Mouse (Mus musculus) megakaryocyte-erythroid progenitor cell, adult 5-6 weeks (primary cell): Measurements from ENCODE around the gene Cct4. TPM values are rescaled to one million over a fixed set of nuclear protein-coding genes. Genes with fewer than 3 reads are reported as not detected.
A peak's percentile ranks its signal among the peaks of the same experiment; 100 is the strongest.

ENCODE experiments used
- ATAC-seq: replicated peaks from 2 replicates; pipeline ENCODE4 v1.8.0; 2016; ENCODE audit warnings: mild to moderate bottlenecking, inconsistent platforms; ENCODE audit not compliant: severe bottlenecking, poor library complexity, low FRiP score, low TSS enrichment
- total RNA-seq, 2 experiments: library from RNA; stranded (forward) in 1 of 2; stranded (reverse) in 1 of 2; fragments of 200-1000, 215-1000 nt in 1 of 2; fragments of >200 nt in 1 of 2; fragmentation: Nextera tagmentation in 1 of 2; gene quantifications; 2 replicates each; pipeline ENCODE4 v1.2.3; 2014 to 2017

Gene Cct4
- total RNA-seq (2014; fragmentation: Nextera tagmentation) (311 and 390 TPM in 2 replicates), total RNA-seq (2017) (447 and 464 TPM in 2 replicates)

DNA sequence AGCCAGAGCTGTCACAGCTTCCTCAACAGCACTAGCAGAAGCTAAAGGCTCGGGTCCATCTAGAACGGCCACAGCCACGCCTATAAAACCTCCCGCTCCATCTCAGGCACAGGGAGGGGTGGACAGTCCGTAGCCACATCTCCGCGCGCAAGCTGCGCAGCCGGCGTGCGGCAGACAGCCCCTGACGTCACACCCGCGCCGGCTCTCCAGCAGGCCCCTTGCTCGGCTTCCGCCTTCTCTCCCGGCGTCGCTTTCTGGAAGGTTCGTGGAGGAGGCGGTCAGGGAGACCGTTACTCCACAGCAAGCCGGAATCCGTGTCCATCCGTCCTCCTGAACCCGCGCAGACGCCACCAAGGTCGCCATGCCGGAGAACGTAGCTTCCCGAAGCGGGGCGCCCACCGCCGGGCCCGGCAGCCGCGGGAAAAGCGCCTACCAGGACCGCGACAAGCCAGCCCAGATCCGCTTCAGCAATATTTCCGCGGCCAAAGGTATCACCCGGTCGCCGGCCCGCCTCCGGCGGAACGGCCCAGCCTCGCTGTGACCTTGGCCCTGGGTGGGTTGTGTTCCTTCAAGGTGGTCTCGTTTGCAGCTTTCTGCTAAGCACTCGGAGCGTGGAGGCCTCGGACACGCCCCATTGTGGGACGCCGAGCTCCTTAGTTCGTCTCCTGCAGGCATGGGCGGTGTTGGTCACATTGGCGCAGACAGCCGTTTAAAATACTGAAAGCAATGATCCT lies at the start of gene Cct4:
Gene Cct4, plus strand, starts transcription at position 127 of the 734 bp plus-strand sequence.
- ATAC-seq: peak; percentile 91

DNA sequence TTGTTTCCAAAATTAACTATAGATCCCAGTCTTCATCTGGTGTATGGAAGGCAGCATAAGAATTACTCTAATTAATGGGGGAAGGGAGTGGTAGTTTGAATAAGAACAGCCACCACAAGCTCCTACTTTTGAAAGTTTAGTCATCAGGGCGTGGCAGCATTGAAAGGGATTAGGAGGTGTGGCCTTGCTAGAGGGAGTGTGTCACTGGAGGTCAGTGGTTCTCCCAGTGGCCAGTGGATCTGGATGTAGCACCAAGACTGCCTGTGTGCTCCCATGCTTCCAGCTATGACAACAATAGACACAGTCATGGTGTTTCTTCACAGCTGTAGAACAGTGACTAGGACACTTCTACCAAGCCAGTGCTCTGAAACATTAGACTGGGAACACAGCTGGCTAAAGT lies 41.2 kb upstream of the Cct4 start:
- peak; percentile 75 for ATAC-seq

DNA sequence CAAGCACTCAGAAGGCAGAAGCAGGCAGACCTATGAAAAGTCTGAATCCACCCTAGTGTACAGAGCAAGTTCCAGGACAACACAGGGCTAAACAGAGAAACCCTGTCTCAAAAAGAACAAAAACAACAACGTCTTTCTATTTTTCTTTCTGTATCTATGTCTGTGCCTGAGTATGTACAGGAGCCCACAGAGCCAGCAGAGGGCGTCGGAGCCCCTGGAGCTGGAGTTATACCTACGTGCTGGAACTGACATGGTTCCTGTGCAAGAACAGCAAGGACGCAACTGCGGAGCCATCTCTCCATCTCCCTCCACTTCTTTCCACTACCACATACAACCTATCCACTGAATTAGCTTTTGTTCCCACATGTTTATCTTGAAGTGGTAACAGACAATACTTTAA lies 40.2 kb upstream of the Cct4 start:
- peak; percentile 57; the same call in 1 of the 2 replicates for ATAC-seq

DNA sequence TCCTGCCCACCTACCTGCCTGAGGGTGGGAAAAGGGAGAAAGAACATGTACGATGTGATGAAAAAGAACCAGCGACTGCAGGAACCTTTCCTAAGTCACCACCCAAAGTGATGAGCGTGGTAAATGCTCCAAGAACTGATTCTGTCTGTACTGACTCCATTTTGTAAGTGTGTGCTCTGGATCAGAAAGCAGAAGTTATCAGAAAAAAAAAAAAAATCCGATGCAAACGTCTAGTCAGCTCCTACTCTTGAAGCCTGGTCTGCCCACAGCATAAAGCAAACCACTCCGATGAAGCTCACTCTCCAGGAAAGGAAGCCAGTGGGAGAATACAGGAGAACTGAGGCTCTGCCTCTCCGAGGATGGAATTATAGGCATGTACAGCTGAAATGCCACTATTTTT lies 37.7 kb upstream of the Cct4 start:
- no peak for ATAC-seq

- ATAC-seq: no peak
Observed at GRCm38 (mm10) chr11:22956346-22956745, 34.0 kb upstream of the Cct4 start.

DNA sequence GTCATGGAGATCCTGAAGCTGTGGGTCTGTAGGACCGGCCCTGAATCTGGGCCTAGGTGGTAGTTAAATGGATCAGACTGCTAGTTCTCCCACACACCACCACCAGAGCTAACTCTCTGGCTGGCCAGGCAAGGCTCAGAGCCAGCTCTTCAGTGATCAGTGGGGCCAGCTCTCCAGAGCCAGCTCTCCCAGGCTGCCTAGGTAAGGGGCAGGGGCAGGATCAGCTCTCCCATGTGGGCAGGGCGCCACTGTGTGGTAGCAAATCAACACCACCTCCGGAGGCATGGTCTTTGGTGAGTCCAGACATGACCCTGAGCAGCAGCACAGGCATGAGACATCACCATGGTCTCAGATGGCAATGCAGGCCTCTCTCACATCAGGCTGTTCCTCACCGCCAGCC lies 33.5 kb upstream of the Cct4 start:
- peak; percentile 91 for ATAC-seq

DNA sequence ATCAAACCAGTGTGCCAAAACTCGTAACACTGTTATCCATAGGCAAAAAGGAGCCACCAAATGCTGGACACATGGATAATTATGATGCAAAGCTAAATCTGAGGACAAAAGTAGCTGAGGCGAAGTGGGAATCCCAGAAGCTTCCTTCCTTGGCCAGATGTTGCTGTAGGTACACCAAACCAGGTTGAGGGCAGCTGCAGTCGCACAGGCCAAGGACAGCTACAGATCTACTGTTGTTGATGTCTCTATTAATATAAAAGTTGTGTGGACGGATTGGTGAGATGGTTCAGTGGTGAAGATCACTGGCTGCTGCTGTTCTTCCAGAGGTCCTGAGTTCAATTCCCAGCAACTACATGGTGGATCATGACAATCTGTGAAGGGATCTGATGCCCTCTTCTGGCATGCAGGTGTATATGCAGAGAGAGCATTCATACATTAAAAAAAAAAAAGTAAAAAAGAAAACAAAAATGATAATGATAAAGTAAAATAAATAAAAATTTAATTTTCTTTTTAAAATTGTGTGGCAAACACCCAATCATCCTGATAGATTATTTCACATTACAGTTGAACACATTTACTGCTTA lies 32.4 kb upstream of the Cct4 start:
- ATAC-seq: no peak

DNA sequence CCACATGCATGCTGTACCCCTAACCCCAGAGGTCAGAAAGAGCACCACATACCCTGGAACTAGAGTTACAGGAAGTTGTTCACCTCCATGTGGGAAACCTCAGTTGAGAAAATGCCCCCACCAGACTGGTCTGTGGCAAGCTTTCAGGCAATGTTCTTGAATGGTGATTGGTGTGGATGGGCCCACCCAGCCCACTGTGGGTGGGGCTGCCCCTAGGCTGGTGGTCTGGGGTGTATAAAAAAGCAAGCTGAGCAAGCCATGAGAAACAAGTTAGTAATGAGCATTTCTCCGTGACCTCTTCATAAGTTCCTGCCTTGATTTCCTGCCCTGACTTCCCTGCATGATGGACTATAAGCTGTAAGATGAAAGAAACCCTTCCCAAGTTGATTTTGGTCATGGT lies 28.2 kb upstream of the Cct4 start:
- ATAC-seq: no peak

GRCm38 (mm10) chr11:22964401-22964800 lies 25.9 kb upstream of the Cct4 start:
- ATAC-seq: no peak

- ATAC-seq: no peak
Observed at GRCm38 (mm10) chr11:22965503-22965902, 24.8 kb upstream of the Cct4 start.

- ATAC-seq: no peak
Observed at GRCm38 (mm10) chr11:22969486-22969885, 20.8 kb upstream of the Cct4 start.

- no peak for ATAC-seq
Observed at GRCm38 (mm10) chr11:22970546-22970945, 19.8 kb upstream of the Cct4 start.

GRCm38 (mm10) chr11:22971835-22972709 lies 18.2 kb upstream of the Cct4 start, which contains the start of gene Zrsr1:
TSS of gene Zrsr1 (plus strand) at chr11:22972005.
- ATAC-seq: peak; percentile 79

GRCm38 (mm10) chr11:22972746-22973526 lies 17.4 kb upstream of the Cct4 start:
- ATAC-seq: peak; percentile 48

DNA sequence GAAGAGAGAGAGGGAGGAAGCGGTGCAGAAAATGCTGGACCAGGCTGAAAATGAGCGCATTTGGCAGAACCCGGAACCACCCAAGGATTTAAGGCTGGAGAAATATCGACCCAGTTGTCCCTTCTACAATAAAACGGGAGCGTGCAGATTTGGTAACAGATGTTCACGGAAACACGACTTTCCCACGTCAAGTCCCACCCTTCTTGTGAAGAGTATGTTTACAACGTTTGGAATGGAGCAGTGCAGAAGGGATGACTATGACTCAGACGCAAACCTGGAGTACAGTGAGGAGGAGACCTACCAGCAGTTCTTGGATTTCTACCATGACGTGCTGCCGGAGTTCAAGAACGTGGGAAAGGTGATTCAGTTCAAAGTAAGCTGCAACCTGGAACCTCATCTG lies 16.7 kb upstream of the Cct4 start:
- no peak for ATAC-seq

GRCm38 (mm10) chr11:22978215-22978614 lies 12.1 kb upstream of the Cct4 start:
- ATAC-seq: no peak

- no peak for ATAC-seq
Observed at GRCm38 (mm10) chr11:22978711-22979110, 11.6 kb upstream of the Cct4 start.

DNA sequence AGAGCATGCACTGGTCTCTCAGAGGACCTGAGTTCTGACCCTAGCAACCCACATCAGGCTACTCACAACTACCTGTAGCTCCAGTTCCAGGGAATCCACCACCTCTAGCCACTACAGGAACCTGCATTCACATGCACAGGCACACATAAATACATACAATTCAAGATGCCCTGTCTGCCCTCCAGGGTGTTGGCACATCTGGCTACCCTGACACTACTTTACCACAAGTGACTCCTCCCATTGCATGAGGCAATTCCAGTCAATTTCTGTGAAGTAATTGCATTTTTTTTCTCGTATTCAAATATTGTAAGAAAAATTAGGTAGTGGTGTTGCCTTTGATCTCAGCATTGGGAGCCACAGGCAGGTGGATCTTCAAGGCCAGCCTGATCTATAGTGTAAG lies 11.1 kb upstream of the Cct4 start:
- no peak for ATAC-seq

DNA sequence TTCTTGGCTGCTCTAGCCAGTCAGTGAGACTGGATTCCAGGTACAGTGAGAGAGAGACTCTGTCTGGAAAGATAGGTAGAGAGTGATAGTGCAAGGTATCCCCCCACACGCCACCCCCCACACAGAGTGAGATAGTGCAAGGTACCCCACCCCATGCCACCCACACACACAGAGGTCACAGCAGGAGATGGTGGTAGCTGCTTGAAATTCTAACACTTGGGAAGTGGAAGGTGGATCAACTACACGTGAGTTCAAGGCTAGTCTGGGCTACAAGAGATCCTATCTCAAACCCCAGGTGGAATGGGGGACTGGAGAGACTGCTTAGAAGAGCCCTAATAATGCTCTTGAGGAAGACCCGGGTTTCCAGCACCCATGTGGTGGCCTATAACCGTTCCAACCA lies 9.3 kb upstream of the Cct4 start:
- no peak for ATAC-seq
